Mouse (Mus musculus) liver, embryonic 13.5 days (tissue): ENCODE data around the gene Apoh. TPM values are rescaled to one million over a fixed set of nuclear protein-coding genes. Genes with fewer than 3 reads are reported as not detected.

ENCODE experiments used
- ATAC-seq: fragments of 200-750 bp; cut with Nextera tagmentation; 2 replicates; pipeline ENCODE4 v1.8.0; 2017; ENCODE audit warnings: low read depth, mild to moderate bottlenecking, moderate number of reproducible peaks, moderate library complexity
- DNase-seq: peaks from one replicate; pipeline ENCODE4 v3.0.0; 2022
- H3K27ac ChIP-seq: fragments of 300-500 bp; sonication (generic); 2 replicates; pipeline ENCODE4 v1.5.1; 2015; ENCODE audit warnings: moderate library complexity, mild to moderate bottlenecking, inconsistent platforms
- H3K27me3 ChIP-seq: fragments of 300-500 bp; sonication (generic); 2 replicates; pipeline ENCODE4 v1.6.1; 2015; ENCODE audit warnings: mild to moderate bottlenecking, inconsistent platforms
- H3K36me3 ChIP-seq: fragments of 300-500 bp; sonication (generic); 2 replicates; pipeline ENCODE4 v1.6.1; 2015; ENCODE audit warnings: mild to moderate bottlenecking, inconsistent platforms
- H3K4me1 ChIP-seq: fragments of 300-500 bp; sonication (generic); replicated peaks from 2 replicates; pipeline ENCODE4 v1.6.1; 2015; ENCODE audit warnings: inconsistent platforms
- H3K4me2 ChIP-seq: fragments of 300-500 bp; sonication (generic); 2 replicates; pipeline ENCODE4 v1.6.1; 2015; ENCODE audit warnings: inconsistent platforms, mild to moderate bottlenecking, moderate library complexity
- H3K4me3 ChIP-seq: fragments of 300-500 bp; sonication (generic); replicated peaks from 2 replicates; pipeline ENCODE4 v1.5.1; 2015; ENCODE audit warnings: mild to moderate bottlenecking, inconsistent platforms
- H3K9ac ChIP-seq: fragments of 300-500 bp; sonication (generic); 2 replicates; pipeline ENCODE4 v1.6.1; 2015; ENCODE audit warnings: mild to moderate bottlenecking, inconsistent platforms
- H3K9me3 ChIP-seq: fragments of 300-500 bp; sonication (generic); replicated peaks from 2 replicates; pipeline ENCODE4 v1.6.1; 2016; ENCODE audit warnings: inconsistent platforms
- WGBS: fragments of 180-500 bp; shearing (Covaris S2); methylation state at CpG from one replicate; pipeline ENCODE4 v1.1.7; 2015; ENCODE audit not compliant: insufficient replicate concordance; 5-methylcytosine and 5-hydroxymethylcytosine counted together
- polyA plus RNA-seq: library from polyadenylated mRNA; unstranded; fragments of >200 nt; fragmentation: Nextera tagmentation; extraction: Ambion mirVana; gene quantifications from 2 replicates; pipeline ENCODE4 v1.2.1, GENCODE M21; 2015

The Apoh gene
- polyA plus RNA-seq, 1 experiment from 2014 or later = 128 TPM

GRCm38 (mm10) chr11:108308253-108308652 lies 34.9 kb upstream of the Apoh start:
- no peaks in the 10 kb centered on the region for H3K36me3 ChIP-seq
- H3K4me1 ChIP-seq = peaks cover 22% of the 10 kb centered on the region
- no peak overlapping the region for H3K9ac ChIP-seq
- no peaks in the 10 kb centered on the region for H3K9me3 ChIP-seq
- H3K27ac ChIP-seq = no peak overlapping the region
- ATAC-seq (no peak), DNase-seq (no peak)
- no peaks in the 10 kb centered on the region for H3K27me3 ChIP-seq
- 75% methylated on average over 5 of the region's 5 CpGs for WGBS
- no peak overlapping the region for H3K4me2 ChIP-seq
- no peak overlapping the region for H3K4me3 ChIP-seq

GRCm38 (mm10) chr11:108309791-108310190 lies 33.4 kb upstream of the Apoh start:
- H3K9ac ChIP-seq = no peak overlapping the region
- H3K27me3 ChIP-seq = no peaks in the 10 kb centered on the region
- H3K9me3 ChIP-seq = no peaks in the 10 kb centered on the region
- H3K4me2 ChIP-seq = no peak overlapping the region
- H3K4me3 ChIP-seq = no peak overlapping the region
- H3K4me1 ChIP-seq = peaks cover 22% of the 10 kb centered on the region
- no peaks in the 10 kb centered on the region for H3K36me3 ChIP-seq
- WGBS = 70% methylated on average over 5 of the region's 5 CpGs
- ATAC-seq (no peak), DNase-seq (no peak)
- H3K27ac ChIP-seq = no peak overlapping the region

GRCm38 (mm10) chr11:108311912-108312311 lies 31.2 kb upstream of the Apoh start:
- no peak overlapping the region for H3K4me3 ChIP-seq
- 11% methylated on average over 2 of the region's 2 CpGs for whole genome bisulfite sequencing

GRCm38 (mm10) chr11:108312516-108312915 lies 30.6 kb upstream of the Apoh start:
- Histone ChIP-seq H3K4me2 (no peak overlapping the region), H3K36me3 (no peaks in the 10 kb centered on the region), H3K27ac (no peak overlapping the region)

More at GRCm38 (mm10) chr11:108311912-108312311, 31.2 kb upstream of the Apoh start:
- Histone ChIP-seq H3K27ac (no peak overlapping the region), H3K4me1 (peaks cover 22% of the 10 kb centered on the region), H3K36me3 (no peaks in the 10 kb centered on the region), H3K9ac (no peak overlapping the region), H3K9me3 (no peaks in the 10 kb centered on the region), H3K27me3 (no peaks in the 10 kb centered on the region), H3K4me2 (no peak overlapping the region)
- ATAC-seq = no peak
- no peak for DNase-seq

GRCm38 (mm10) chr11:108315736-108316135 lies 27.4 kb upstream of the Apoh start:
- Histone ChIP-seq H3K9ac (no peak overlapping the region), H3K27me3 (no peaks in the 10 kb centered on the region), H3K4me3 (no peak overlapping the region), H3K4me1 (peaks cover 34% of the 10 kb centered on the region), H3K27ac (no peak overlapping the region), H3K9me3 (no peaks in the 10 kb centered on the region), H3K4me2 (no peak overlapping the region), H3K36me3 (no peaks in the 10 kb centered on the region)
- DNase-seq = no peak
- ATAC-seq = no peak
- WGBS = 56% methylated on average over 7 of the region's 7 CpGs

More at GRCm38 (mm10) chr11:108312516-108312915, 30.6 kb upstream of the Apoh start:
- Histone ChIP-seq H3K27me3 (no peaks in the 10 kb centered on the region), H3K4me1 (peaks cover 16% of the 10 kb centered on the region), H3K9ac (no peak overlapping the region), H3K4me3 (no peak overlapping the region), H3K9me3 (no peaks in the 10 kb centered on the region)
- DNase-seq (no peak), ATAC-seq (no peak)
- WGBS = 51% methylated on average over 5 of the region's 5 CpGs

GRCm38 (mm10) chr11:108317878-108318277 lies 25.3 kb upstream of the Apoh start:
- WGBS = 47% methylated on average over 6 of the region's 6 CpGs
- no peak for DNase-seq
- H3K9me3 ChIP-seq = no peaks in the 10 kb centered on the region
- H3K4me2 ChIP-seq = no peak overlapping the region
- no peak overlapping the region for H3K9ac ChIP-seq
- H3K4me1 ChIP-seq = peaks cover 27% of the 10 kb centered on the region
- no peak overlapping the region for H3K4me3 ChIP-seq
- H3K36me3 ChIP-seq = no peaks in the 10 kb centered on the region
- no peak overlapping the region for H3K27ac ChIP-seq
- ATAC-seq = no peak
- H3K27me3 ChIP-seq = no peaks in the 10 kb centered on the region

GRCm38 (mm10) chr11:108319162-108319561 lies 24.0 kb upstream of the Apoh start:
- no peaks in the 10 kb centered on the region for H3K9me3 ChIP-seq
- H3K9ac ChIP-seq = no peak overlapping the region
- no peaks in the 10 kb centered on the region for H3K27me3 ChIP-seq
- DNase-seq (peak; percentile 28), ATAC-seq (peak; percentile 83)
- H3K27ac ChIP-seq = no peak overlapping the region
- 0 out of 2 replicates have a peak overlapping the region, but pooled peaks have one; percentile 23 for H3K4me2 ChIP-seq
- peaks cover 27% of the 10 kb centered on the region for H3K4me1 ChIP-seq
- no peaks in the 10 kb centered on the region for H3K36me3 ChIP-seq
- 51% methylated on average over 11 of the region's 11 CpGs for WGBS
- no peak overlapping the region for H3K4me3 ChIP-seq

- no peaks in the 10 kb centered on the region for H3K27me3 ChIP-seq
- no peaks in the 10 kb centered on the region for H3K36me3 ChIP-seq
- no peak overlapping the region for H3K27ac ChIP-seq
- no peak overlapping the region for H3K4me2 ChIP-seq
- ATAC-seq (no peak), DNase-seq (no peak)
- H3K9ac ChIP-seq = no peak overlapping the region
- WGBS = 22% methylated on average over 7 of the region's 7 CpGs
- H3K4me1 ChIP-seq = peaks cover 27% of the 10 kb centered on the region
- H3K4me3 ChIP-seq = no peak overlapping the region
- no peaks in the 10 kb centered on the region for H3K9me3 ChIP-seq
Measured at GRCm38 (mm10) chr11:108320561-108320960, 22.6 kb upstream of the Apoh start.

- no peak for ATAC-seq
- H3K27me3 ChIP-seq = no peaks in the 10 kb centered on the region
- no peaks in the 10 kb centered on the region for H3K36me3 ChIP-seq
- no peak overlapping the region for H3K4me3 ChIP-seq
- no peak overlapping the region for H3K4me2 ChIP-seq
- H3K9me3 ChIP-seq = no peaks in the 10 kb centered on the region
- H3K4me1 ChIP-seq = peaks cover 27% of the 10 kb centered on the region
- H3K9ac ChIP-seq = no peak overlapping the region
- 50% methylated on average over 2 of the region's 2 CpGs for WGBS
- no peak overlapping the region for H3K27ac ChIP-seq
- DNase-seq = no peak
Measured at GRCm38 (mm10) chr11:108322156-108322555, 21.0 kb upstream of the Apoh start.

- Histone ChIP-seq H3K4me1 (peaks cover 8% of the 10 kb centered on the region; the same call in 1 of the 2 replicates), H3K4me3 (no peak overlapping the region), H3K27me3 (no peaks in the 10 kb centered on the region), H3K9ac (no peak overlapping the region), H3K9me3 (no peaks in the 10 kb centered on the region), H3K36me3 (no peaks in the 10 kb centered on the region), H3K27ac (no peak overlapping the region), H3K4me2 (no peak overlapping the region)
- 80% methylated on average over 8 of the region's 8 CpGs for WGBS
- ATAC-seq (no peak), DNase-seq (no peak)
Measured at GRCm38 (mm10) chr11:108325943-108326342, 17.2 kb upstream of the Apoh start.

- no peak for DNase-seq
- Histone ChIP-seq H3K4me3 (no peak overlapping the region), H3K9me3 (no peaks in the 10 kb centered on the region), H3K36me3 (no peaks in the 10 kb centered on the region), H3K27me3 (no peaks in the 10 kb centered on the region), H3K27ac (no peak overlapping the region), H3K4me1 (0 out of 2 replicates have a peak, but pooled peaks cover 8% of the 10 kb centered on the region), H3K9ac (no peak overlapping the region), H3K4me2 (no peak overlapping the region)
- WGBS = 66% methylated on average over 11 of the region's 11 CpGs
- no peak for ATAC-seq
Measured at GRCm38 (mm10) chr11:108330818-108331217, 12.3 kb upstream of the Apoh start.

- H3K27me3 ChIP-seq = no peaks in the 10 kb centered on the region
- no peak overlapping the region for H3K4me3 ChIP-seq
- 0 out of 2 replicates have a peak, but pooled peaks cover 8% of the 10 kb centered on the region for H3K4me1 ChIP-seq
- ATAC-seq (no peak), DNase-seq (no peak)
- no peak overlapping the region for H3K27ac ChIP-seq
- 71% methylated on average over 5 of the region's 5 CpGs for WGBS
- no peaks in the 10 kb centered on the region for H3K9me3 ChIP-seq
- H3K36me3 ChIP-seq = no peaks in the 10 kb centered on the region
- H3K4me2 ChIP-seq = no peak overlapping the region
- H3K9ac ChIP-seq = no peak overlapping the region
Measured at GRCm38 (mm10) chr11:108333006-108333405, 10.1 kb upstream of the Apoh start.
